Mouse (Mus musculus): ENCODE measurements at regions not wholly inside any gene's neighbourhood (a gene's known extent, or its start where the extent isn't known, plus 50 kb on each side); places are given as distances from the start of the nearest gene placed in this dataset.

- DNase-seq: peak; percentile 18 to 50
These were observed 226.3 kb upstream of the Bche start for GRCm38 (mm10) chr3:73934491-73934890.

GRCm38 (mm10) chr3:73932185-73932584 is 224.0 kb upstream of the Bche start:
- DNase-seq: no peak

Data from cerebellum, postnatal 25 days (tissue).